Mouse (Mus musculus): Measurements from ENCODE around the gene Nabp1. TPM values are rescaled to one million over a fixed set of nuclear protein-coding genes. Genes with fewer than 3 reads are reported as not detected.

The Nabp1 gene
- 1 to 10 TPM; 7.7 to 8.4 TPM for total RNA-seq (2021)

- intact Hi-C loops (cut with DNase I) = loop anchor here (5.0 kb wide), 1 partner anchor 119 kb away; no protein-coding TSS in a partner anchor
- peak; percentile 98 for DNase-seq
These were observed at the start of gene Nabp1 for GRCm38 (mm10) chr1:51478262-51479026. Gene Nabp1 (minus strand): TSS chr1:51478425.

DNA sequence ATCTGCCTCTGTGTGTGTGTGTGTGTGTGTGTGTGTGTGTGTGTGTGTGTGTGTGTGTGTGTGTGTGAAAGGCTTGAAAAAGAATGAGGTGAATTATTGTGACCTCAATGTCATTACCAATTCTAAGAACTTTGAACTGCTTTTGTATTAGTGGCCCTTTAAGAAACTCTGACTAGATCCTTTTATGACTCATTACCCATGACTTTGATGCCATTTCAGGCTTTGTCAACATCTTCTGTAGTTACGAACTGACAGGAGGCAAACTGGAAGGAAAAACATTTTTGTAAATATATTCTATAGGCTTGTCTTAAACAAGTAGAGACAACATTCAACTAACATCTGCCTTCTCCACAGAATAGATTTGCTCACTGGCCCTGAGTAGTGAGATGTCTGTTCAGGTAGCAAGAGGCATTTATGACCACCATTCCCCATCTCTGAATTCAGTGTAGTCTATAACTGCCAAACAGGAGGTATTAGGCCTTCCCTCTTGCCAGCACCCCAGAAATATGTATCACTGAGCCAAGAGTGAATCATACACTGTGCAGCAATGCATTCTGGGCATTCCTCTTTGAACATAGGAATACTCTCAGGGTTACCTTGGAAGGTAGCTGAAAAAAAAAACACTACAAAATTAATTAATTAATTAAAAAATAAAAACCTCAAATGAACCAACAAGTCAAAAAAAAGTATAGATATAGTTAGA lies 47.5 kb upstream of the Nabp1 start:
- intact Hi-C loops (cut with DNase I) = no loop called here
- no peak for DNase-seq

GRCm38 (mm10) chr1:51521651-51522050 lies 43.4 kb upstream of the Nabp1 start:
- peak; percentile 29 for DNase-seq
- intact Hi-C loops (cut with DNase I) = no loop called here

GRCm38 (mm10) chr1:51520246-51520780 lies 42.1 kb upstream of the Nabp1 start:
- no peak for DNase-seq
- intact Hi-C loops (cut with DNase I) = no loop called here

- intact Hi-C loops (cut with DNase I) = no loop called here
These were observed 40.9 kb upstream of the Nabp1 start for GRCm38 (mm10) chr1:51519112-51519511.

GRCm38 (mm10) chr1:51515625-51516024 lies 37.4 kb upstream of the Nabp1 start:
- no peak for DNase-seq
- intact Hi-C loops (cut with DNase I) = no loop called here

More at GRCm38 (mm10) chr1:51519112-51519511, 40.9 kb upstream of the Nabp1 start:
- DNase-seq = no peak

- intact Hi-C loops (cut with DNase I) = no loop called here
- no peak for DNase-seq
These were observed 36.8 kb upstream of the Nabp1 start for GRCm38 (mm10) chr1:51515041-51515440.

DNA sequence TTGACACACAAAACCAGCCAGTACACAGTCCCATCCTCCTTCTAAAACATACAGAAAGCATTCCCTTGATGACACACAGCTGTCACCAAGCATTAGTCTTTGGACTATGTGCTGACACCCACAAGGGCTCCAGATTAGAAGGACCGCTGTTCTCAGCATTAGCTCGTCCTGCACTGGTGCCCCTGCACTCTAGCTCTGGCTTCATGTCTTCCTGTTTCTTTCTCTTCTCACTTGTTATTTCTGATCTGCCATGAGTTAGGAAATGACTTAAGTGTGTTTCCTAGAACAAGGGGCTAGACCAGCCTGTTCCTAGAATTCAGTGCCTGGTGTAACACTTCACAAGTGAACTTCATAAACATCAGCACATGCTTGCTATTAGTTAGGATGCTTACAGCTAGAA lies 36.2 kb upstream of the Nabp1 start:
- DNase-seq = no peak
- intact Hi-C loops (cut with DNase I) = no loop called here

GRCm38 (mm10) chr1:51513059-51513713 lies 35.0 kb upstream of the Nabp1 start:
- DNase-seq = no peak
- intact Hi-C loops (cut with DNase I) = no loop called here

- intact Hi-C loops (cut with DNase I) = no loop called here
- no peak for DNase-seq
These were observed 34.1 kb upstream of the Nabp1 start for GRCm38 (mm10) chr1:51512326-51512725.

DNA sequence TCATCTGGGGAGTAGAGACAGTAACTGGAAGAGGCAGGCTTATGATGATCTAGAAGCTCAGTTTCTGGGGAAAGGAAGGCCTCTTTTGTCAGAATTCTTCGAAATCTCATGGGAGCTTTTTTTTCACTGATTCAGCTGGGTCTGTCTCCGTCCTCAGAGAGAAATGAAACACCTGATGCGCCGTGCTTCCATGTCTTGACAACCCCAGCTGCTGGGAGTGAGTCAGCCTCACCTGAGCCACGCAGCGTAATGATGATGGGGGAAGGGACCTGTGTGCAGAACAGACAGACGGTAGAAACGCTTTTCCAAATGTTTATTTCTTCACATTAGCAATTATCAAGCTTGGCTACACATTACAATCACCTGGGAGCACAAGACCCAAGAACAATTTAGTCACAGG lies 31.6 kb upstream of the Nabp1 start:
- DNase-seq = no peak
- intact Hi-C loops (cut with DNase I) = no loop called here

GRCm38 (mm10) chr1:51509083-51509482 lies 30.9 kb upstream of the Nabp1 start:
- no peak for DNase-seq
- intact Hi-C loops (cut with DNase I) = no loop called here

GRCm38 (mm10) chr1:51508543-51508942 lies 30.3 kb upstream of the Nabp1 start:
- intact Hi-C loops (cut with DNase I) = no loop called here
- DNase-seq = no peak

DNA sequence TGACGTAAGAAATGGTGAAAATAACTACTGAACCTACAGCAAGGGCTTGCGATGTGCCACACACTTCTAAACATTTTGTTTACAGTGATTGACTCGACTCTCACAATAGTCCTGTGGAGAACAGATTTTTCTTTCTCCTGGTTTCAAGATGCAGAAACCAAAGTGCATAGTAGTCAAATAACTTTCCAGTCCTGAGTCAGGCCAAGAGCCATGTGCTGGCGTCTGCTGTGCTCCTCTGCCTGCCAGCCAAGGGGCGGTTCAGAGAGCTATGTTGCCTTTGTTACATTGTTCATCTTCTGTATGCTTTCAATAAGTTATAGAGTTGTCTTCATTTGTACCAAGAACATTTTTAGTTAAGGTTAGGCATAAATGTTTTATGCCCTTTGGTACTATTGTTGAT lies 29.2 kb upstream of the Nabp1 start:
- intact Hi-C loops (cut with DNase I) = no loop called here
- no peak for DNase-seq

DNA sequence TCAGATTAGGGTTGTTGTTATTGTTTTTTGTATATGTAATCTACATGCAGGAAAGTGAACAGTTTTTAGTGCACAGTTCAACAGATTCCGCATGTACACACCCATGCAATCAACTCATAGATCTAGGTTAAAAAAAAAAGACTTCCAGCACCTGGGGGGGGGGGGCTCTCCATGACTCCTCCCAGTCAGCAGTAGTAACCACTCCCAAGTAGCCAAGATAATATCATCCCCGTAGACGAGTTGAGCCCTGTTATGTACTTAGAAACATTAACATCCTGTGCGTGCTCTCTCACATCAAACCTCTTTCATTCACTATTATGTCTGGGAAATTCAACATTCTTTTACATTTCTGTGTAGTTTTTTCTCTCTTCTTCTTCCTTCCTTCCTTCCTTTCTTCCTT lies 28.0 kb upstream of the Nabp1 start:
- DNase-seq = no peak
- intact Hi-C loops (cut with DNase I) = no loop called here

DNA sequence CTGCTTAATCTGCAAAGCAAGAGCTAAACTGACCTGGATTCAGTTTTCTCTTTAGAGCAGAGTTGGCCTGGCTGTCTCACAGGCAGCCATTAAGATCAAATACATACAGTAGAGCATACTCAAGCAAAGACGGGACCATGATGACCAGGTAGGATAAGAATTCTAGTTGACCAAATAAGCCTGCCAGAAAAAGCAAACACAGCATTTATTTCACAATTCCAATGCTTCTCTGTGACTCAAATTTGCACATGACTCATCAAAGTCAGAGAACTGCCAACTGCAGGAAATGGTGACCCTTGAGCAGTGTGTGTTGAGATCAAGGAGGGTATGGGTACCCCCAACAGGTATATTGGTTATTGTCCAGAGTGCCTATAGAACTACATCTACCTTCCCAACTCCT lies 27.4 kb upstream of the Nabp1 start:
- no peak for DNase-seq
- intact Hi-C loops (cut with DNase I) = no loop called here

DNA sequence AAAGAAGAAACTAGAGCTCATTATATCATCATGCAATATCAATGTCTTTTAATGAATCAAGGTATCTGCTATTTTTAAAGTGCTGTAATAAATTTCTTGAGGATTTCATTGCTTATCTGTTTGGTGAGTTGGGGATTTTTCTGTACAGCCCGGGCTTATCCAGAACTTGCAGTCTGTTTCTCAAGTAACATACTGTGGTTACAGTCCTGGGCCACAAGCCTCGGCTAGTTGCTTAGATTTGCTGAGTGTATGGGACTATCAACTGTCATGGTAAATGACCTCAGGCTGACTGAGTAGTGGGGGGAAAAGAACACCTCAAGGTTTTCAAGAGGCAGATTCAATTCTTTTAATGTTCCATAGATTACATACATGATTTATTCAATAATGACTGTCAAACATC lies 24.8 kb upstream of the Nabp1 start:
- intact Hi-C loops (cut with DNase I) = no loop called here
- DNase-seq = no peak

DNA sequence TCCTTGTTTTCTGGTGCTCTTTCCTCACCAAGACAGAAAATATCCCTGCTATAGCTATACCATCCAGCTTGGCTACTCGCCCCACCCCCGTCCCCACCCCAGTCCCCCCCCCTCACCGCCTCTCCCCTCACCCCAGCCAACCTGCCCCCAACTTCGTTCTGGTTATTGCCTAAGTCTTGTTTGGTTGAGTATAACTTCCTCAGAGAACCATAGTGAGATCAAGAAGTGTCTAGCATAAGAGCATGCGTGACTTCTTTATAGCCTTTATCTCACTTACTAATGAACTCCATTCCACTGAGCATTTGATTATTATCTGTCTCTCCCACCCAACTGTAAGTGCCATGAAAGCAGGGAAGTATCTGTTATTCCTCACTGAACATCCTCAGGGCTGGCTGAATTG lies 24.1 kb upstream of the Nabp1 start:
- intact Hi-C loops (cut with DNase I) = no loop called here
- no peak for DNase-seq

DNA sequence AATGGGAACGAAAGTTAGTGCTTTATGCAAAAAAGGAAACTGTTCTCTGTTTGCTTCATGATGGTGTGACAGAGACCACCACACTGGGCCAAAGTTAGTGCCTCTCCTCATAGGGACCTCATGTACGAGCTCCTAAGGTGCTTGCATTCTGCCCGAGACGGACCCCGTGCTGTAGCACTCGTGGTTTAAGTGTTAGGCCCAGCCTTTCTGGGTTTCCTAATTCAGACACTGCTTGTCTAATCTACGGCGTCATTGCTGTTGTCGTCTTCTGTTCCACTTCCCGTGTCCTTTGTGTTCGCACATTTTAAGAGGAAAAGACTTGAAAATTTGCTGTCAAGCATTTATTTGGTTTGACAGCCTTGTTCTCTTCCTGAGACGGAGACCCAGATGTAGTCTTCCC lies 23.0 kb upstream of the Nabp1 start:
- intact Hi-C loops (cut with DNase I) = no loop called here
- no peak for DNase-seq

DNA sequence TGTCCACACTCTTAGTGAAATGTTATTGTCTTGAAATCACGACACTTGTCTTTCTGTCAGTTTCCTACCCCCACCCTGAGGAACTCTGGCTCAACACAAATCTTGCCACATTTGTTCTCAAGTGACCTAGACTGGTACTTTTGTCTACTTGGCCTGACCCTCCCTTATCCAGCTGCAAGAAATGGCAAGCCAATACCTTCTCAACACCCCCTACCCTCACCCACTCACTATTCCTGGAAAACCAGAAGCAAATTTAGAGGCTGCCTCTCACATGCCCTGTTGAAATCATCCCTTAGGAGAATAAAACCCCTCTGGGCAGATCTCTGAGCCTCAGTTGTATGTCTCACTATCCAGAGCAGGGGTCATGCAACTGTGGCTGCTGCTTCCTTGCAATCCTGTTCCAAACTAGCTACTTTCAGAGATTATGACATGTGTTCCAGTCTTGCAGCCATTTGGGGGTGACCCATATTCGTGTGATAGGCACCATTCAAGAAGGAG lies 20.4 kb upstream of the Nabp1 start:
- no peak for DNase-seq
- intact Hi-C loops (cut with DNase I) = no loop called here

DNA sequence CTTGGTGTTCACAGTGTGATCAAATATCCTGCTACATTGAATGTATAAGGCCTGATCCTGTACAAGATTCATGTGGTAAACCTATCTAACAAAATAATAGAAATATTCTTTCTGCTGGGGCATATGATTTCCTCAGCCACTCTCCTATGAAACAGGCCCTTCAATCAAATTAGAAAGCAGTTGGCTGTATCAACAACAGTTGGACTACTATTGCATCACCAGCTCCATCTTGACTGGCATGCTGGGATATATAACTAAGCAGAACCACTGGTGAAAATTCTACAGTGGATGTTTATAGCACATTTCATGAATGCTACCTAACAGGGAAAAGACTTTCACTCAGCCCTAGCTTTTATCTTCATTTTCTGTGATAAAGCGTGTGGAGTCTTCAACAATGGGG lies 17.9 kb upstream of the Nabp1 start:
- DNase-seq = no peak
- intact Hi-C loops (cut with DNase I) = no loop called here
